In genomic region chr13:101426461-101426860, GRCm38 (mm10) we compare ENCODE assay signal across 17 mouse cellular contexts.
"Had no signal": no experiment of that assay in that cellular context is flagged by ENCODE, and none has a peak within 500 bp of the region (broad histone marks: within the 10 kb centered on the region; RNA-seq: fewer than 3 reads in every experiment).

No protein-coding gene starts in this region.

- ATAC-seq: intestine, postnatal 0 days; liver, postnatal 0 days; midbrain, embryonic 15.5 days had no signal

- H3K27me3 ChIP-seq: liver, embryonic 13.5 days; lung, embryonic 15.5 days; midbrain, embryonic 15.5 days; neural tube, embryonic 13.5 days had no signal

- H3K36me3 ChIP-seq: limb, embryonic 12.5 days; liver, embryonic 13.5 days; lung, embryonic 15.5 days; midbrain, embryonic 15.5 days; neural tube, embryonic 13.5 days had no signal

- H3K4me1 ChIP-seq: liver, embryonic 13.5 days; lung, embryonic 15.5 days; midbrain, embryonic 15.5 days had no signal

- H3K27ac ChIP-seq: limb, embryonic 12.5 days; liver, embryonic 13.5 days; lung, embryonic 15.5 days; macrophage; midbrain, embryonic 15.5 days; neural tube, embryonic 13.5 days had no signal

- H3K9me3 ChIP-seq: limb, embryonic 12.5 days; liver, embryonic 13.5 days; lung, embryonic 15.5 days; megakaryocyte, embryonic 14.5 days; midbrain, embryonic 15.5 days; neural tube, embryonic 13.5 days had no signal

- DNase-seq: kidney, adult 8-10 months; kidney, postnatal 25 days; liver; liver, embryonic 13.5 days; liver, postnatal 0 days; retina, postnatal 1 day; right cerebral cortex, postnatal 14 days; thymus, adult 2 months; thymus, postnatal 25 days had no signal

- H3K4me2 ChIP-seq: limb, embryonic 12.5 days; liver, embryonic 13.5 days; lung, embryonic 15.5 days; midbrain, embryonic 11.5 days; midbrain, embryonic 15.5 days; neural tube, embryonic 13.5 days had no signal

- H3K9ac ChIP-seq: limb, embryonic 12.5 days; liver, embryonic 13.5 days; liver, postnatal 0 days; lung, embryonic 15.5 days; midbrain, embryonic 15.5 days; neural tube, embryonic 13.5 days had no signal

- H3K4me3 ChIP-seq: limb, embryonic 12.5 days; liver, embryonic 13.5 days; lung, embryonic 15.5 days; megakaryocyte, embryonic 14.5 days; midbrain, embryonic 15.5 days; neural tube, embryonic 13.5 days had no signal
